Mouse (Mus musculus) adrenal gland, adult 8-10 months (tissue): ENCODE measurements around the gene Tex48. TPM values are rescaled to one million over a fixed set of nuclear protein-coding genes. Genes with fewer than 3 reads are reported as not detected.

ENCODE experiments used
- DNase-seq: peaks from one replicate; pipeline ENCODE4 v3.0.0; 2022
- total RNA-seq, 4 experiments: library from RNA; stranded (reverse); gene quantifications; 2 replicates each; pipeline ENCODE4 v1.2.4; 2022

Tex48 gene
- total RNA-seq, 4 experiments from 2014 or later: not detected

GRCm38 (mm10) chr4:63594459-63595110, 27.6 kb downstream of the Tex48 start:
- no peak for DNase-seq

DNA sequence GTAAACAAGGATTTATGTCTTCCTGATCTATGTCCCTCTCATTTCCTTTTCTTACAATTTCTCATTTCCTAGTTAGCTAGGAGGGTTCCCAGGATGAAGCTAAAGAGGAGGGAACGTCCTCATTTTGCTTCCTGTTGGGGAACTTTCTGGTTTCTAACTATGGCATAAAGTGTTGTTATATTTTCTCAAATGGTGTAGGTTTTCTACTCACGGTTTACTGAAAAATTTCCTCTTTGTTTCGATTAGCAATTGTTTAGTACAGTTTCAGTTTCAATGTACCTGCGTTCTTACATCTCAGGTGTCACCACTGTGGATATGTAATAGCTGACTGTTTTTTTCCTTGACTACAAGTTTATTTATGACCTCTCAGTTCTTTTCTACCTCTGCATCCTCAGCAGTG, 31.7 kb downstream of the Tex48 start:
- no peak for DNase-seq

DNA sequence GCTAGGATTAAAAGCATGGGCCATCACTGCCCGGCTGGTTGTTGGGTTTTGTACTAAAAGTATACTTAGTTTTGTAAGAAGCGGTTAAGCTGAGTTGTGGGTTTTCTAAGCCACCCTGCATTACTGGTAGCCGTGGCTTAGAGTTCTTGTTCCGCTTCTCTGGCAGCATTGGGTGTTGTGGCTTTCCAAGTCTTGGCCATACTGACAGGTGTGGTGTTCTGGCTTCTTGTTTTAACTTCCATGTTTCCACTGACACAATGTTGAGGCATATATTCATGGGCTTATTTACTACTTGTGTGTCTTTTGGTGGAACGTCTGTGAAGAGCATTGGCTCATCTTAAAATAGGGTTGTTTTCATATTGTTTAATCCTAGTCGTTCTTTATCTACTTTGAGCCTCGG, 32.2 kb downstream of the Tex48 start:
- DNase-seq: no peak

DNA sequence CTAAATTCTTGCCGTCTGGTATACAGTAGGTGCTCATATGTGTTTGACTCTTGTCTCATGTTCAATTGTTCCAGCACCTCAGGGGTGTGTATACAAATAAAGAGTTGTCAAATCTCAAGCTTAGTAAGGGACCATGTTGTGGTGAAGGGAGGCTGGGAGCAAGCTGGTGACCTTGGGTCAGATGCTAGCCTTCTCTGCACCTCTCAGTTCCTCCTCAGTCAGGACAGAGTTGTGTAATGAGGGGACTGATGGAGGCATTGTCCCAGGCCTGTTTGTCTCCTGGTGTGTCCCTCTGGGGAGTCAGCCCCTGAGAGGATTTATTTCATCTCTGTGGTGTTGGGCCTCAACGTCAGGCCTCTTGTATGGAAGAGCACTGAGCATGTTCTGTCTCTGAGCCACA, 36.0 kb downstream of the Tex48 start:
- DNase-seq: no peak

DNA sequence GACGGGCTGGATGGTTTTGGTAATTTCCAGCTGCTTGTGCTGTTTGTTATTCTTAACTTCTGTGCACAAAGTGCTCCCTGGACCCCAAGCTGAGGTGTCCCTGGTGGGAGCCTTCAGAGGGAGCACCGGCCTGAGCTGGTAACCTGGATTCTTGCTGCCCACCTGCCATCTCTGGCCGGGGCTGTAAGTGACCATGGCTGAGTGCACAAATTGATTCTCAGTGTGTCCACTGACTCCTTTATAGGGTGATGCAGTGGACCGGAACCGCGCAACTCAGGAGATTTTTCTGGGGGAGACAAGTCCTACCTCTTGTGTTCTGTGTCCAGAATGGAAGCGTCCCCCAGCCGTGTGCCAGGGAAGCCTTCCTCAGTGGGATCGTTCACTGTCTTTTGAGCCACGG, 37.0 kb downstream of the Tex48 start:
- DNase-seq: no peak

GRCm38 (mm10) chr4:63582580-63582979, 39.6 kb downstream of the Tex48 start:
- no peak for DNase-seq

DNA sequence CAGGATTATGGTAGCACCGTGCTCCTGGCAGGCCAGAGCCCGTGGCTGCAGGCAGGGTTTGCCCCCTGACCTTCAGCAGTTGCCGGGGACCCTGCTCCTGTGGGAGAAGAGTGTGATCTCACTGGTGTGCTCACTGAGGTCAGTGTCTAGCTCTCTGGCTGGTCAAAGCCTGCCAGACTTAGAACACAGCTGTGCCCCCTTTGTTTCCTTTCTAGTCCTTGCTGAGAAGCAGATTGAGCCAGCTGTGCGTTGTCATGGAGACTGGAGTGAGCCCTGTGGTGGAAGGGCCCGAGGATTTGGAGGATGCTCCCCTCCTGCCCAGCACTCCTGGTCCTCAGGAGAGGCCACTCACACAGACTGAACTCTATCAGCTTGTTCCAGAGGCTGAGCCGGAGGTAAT, 42.1 kb downstream of the Tex48 start:
- no peak for DNase-seq

- no peak for DNase-seq
Measured at GRCm38 (mm10) chr4:63579649-63580048, 42.6 kb downstream of the Tex48 start.

- DNase-seq: no peak
Measured at GRCm38 (mm10) chr4:63572621-63573020, 49.6 kb downstream of the Tex48 start.

DNA sequence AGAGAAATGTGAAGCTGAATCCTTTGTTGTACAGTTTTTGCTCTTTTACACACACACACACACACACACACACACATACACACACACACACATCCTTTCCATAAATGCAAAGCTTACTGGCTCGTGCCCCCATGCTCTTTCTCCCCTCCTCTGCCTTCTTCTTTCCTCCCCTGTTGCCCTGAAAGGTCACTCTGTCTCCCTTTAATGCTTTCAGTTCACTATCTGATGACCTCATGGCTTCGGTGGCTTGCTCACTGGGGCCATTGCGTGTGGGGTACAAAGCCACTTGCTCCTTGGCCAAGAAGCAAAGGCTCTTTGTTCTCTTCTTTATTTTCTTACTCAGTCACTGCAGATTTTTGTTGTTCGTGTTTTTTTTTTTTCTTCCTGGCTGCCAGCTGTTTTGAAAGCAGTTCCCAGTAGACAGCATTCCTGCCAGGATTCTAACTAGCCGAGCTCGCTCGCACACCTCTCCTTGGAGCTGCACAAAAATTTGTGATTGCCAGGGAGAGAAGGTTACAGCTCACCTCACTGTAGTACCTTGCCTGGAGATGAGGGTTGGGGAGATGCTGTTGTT, 51.9 kb downstream of the Tex48 start:
- no peak for DNase-seq

GRCm38 (mm10) chr4:63569322-63569721, 52.9 kb downstream of the Tex48 start:
- no peak for DNase-seq

DNA sequence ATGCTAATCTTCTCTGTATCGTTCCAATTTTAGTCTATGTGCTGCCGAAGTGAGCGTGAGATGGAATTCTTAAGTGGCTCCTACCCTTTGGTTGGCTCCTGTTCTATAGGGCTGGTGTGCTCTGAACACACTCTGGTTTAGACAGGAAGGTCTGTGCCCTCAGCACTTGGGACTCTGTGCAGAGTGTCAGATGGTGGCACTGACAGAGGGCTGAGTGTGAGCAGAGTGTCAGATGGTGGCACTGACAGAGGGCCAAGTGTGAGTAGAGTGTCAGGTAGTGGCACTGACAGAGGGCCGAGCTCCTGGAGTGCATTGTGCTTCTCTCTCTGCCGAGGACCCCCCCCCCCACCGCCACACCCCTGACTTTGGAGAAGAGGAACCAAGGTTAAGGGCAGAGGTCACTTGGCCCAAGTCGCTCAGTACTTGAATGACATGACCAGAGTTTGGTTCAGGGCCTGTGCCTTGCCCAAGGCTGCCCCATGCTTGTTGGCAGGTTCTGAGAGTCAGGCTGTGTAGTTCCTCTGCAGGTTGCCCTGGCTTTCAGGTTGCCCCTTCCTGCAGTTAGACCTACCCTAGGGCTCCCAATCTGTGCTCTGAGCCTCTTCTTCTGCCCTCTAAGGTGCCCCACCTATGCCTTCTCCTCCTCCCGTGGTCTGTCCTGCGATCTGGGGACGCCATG, 54.4 kb downstream of the Tex48 start:
- no peak for DNase-seq

- no peak for DNase-seq
Measured at GRCm38 (mm10) chr4:63562742-63563141, 59.5 kb downstream of the Tex48 start.

DNA sequence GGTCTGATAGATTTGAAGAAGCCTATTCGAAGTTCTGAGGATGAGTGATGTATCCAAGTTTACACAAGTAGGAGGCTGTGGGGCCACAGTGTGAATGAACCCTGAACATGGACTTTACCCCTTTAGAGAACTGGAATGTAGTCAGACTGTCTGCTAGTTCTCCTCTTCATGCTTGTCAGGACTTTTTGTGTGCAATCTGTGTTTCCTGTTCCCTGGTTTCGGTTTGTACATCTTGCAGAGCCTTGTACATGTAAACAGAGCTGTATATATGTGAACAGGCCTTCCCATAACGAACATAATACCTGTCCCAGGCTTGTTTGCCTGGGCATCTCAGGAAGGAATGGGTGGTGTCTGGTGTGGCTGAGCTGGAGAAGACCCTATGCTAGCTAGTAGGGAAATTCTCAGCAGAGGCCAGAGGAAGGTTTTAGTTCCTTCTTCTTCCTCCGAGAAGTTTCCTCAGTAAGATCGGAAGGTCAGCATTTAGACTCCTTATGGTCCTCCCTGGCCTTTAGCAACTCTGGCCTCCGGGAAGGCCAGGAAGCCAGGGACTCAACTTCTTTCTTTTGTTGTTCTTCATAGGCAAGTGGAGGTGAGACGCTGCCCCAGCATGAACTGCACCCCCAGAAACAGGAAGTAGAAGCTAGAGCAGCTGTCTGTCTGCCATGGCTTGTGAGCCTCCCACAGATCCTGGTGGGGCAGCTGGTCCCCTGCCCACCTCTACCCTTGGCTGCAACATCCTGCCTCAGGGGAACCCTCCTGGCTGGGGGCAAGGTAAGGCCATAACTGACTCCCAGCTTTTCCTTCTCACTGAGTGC, 60.2 kb downstream of the Tex48 start:
- DNase-seq: no peak

GRCm38 (mm10) chr4:63560079-63560478, 62.1 kb downstream of the Tex48 start:
- peak; percentile 28 for DNase-seq

- DNase-seq: no peak
Measured at GRCm38 (mm10) chr4:63559127-63559697, 63.0 kb downstream of the Tex48 start.

DNA sequence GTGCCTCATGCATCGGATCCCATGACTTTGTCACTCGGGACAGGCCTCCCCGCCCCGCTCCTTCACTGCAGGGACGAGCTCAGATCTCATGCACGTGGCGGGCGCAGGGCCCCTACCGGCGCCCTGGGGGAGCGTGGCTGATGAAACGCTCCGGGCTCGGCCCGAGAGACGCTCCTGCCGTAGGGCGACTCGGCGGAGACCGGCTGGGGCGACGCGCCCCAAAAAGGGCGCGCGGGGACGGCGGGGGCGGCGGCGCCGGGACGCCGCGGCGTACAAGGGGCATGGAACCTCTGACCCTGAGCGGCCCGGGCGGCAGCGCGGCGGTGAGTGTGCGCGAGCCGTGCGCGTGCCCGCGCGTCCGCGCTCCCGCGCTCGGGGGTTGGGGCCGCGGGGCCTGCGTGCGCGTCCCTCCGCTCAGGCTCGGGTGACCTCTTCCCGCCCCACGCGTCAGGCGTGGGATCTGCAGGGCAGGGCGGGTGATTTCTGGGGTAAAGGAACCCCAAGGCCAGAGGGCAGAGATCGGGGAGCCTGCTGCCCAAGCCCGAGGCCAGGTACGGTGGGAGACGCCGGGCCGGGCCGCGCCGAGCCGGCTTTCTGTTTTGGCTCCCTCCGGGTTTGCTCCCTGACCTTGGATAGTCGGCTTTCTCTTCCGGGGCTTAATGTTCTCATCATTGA, 63.7 kb downstream of the Tex48 start, which contains the start of gene Tmem268:
Gene Tmem268, plus strand, starts transcription at position 375 of the 675 bp plus-strand sequence.
- DNase-seq: peak; percentile 68

DNA sequence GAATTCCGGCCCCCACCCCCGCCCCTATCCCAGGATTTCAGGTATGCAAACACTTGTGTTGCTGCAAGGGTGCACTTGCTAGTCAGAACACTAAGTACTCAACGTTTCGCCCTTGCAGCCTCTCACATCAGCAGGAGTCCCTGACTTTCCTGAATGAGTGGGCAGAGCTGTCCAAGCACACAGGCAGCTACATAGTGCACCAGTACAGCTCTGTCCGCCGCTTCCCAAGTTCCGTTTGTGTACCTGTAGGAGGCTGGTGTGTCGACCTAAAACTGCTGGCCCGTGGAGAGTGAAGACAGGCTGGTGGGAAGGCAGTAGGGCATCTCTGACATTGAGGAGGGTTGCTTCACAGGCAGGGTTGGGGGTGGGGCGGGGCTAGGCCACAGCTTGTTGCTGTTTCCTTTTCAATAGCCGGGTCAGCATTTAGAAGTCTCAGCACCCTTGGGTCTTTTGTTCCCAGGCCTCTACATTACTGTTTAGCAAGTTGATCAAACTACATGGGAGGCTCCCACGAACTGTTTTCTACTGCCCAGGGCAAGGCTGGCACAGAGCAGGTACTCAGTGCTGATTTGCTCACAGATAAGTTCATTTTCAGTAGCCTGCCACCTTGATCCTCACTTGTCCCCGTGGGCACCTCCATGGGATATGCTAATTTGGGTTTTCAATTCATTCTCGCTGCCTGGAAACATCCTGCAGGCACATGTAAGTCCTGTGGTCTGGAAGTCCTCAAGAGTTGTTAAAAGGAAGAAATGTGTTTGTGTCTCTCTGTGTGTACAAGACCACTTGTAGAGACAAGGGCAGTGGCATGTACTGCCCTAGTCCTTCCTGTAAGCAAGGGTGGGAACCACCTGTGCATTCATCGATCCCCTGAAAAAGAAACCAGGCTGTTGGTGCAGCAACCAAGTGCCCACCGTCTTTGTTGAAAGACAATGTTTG, 64.8 kb downstream of the Tex48 start:
- DNase-seq: no peak
